Mouse (Mus musculus) right cerebral cortex, adult 18-20 months (tissue): ENCODE measurements around the gene Sept5.

Experiments used
- DNase-seq: peaks from one replicate; pipeline ENCODE4 v3.0.0; 2022; ENCODE audit warnings: mixed read lengths

Gene Sept5

DNA sequence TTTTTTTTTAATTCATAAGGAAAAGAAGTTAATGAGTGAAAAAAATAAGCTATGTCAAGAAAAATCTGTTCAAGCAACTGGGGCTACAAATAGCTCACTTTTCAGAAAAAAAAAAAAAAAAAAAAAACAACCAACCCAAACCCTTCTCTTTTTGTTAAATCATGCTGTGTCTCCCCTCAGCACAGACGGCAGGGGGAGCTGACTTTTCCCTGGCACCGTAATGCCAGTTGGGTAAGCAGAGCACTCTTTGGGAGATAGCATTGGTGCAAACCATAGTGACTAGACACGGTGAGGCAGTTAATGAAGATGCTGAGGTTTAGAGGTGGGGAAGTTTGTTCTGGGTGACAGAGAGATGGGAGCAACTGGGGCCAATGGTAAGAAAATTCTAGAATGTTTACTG is 2.3 kb upstream of the Sept5 start:
- no peak for DNase-seq

DNA sequence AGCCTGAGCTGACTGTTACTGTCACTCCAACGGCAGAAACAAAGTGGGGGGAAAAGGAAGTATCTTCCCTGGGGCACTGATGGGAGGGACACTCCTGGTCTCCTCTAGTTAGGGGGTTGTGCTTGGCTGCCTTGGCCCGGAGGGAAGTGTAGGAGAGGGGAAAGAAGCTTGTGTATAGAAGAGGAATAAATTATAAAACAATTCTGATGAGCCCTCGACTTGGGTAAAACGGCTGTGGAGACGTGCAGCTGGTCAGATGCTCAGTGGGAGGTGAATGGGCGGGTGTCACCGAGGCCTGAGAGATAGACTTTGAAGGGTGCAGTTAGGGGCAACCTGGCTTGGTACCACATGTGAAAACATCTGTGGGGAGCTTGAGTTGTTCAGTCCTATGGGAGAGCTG is 1.4 kb upstream of the Sept5 start:
- DNase-seq = no peak

DNA sequence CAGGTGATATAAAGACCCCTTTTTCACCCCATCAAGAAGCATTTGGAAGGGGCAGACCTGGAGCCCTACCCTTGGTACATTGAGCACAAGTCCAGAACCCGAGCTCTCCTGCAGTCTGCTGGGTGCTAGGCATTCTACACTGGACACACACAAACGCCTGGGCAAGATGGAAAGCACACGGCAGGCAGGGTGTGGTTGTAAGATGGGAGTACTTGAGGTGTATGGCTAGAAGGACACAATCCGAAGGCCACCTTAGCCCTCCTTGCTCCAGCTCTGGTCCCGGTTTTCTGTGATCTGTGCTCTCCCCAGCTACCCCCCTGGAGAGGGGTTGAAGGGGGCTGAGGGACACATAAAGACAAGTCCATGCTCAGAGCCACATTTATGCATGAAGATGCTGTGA is 537 bp upstream of the Sept5 start:
- DNase-seq = no peak

DNA sequence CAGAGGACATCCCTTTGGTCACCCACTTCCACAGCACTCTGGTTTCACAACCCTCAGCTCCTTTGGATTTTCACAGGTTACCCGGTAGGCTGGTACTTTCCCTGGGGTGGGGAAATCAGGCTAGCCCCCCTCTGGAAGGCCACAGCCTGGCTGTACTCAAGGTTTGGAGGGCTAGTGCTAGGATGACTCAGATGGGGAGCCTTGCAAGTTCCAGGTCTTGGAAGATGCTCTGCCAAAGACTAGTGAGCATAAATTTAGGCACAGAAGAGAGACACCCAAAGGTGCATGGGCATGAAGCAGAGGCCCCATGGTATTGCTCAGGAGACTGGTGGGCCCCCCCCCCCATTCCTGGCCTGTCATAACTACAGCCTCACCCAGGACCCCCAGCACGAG is 810 bp downstream of the Sept5 start:
- no peak for DNase-seq

DNA sequence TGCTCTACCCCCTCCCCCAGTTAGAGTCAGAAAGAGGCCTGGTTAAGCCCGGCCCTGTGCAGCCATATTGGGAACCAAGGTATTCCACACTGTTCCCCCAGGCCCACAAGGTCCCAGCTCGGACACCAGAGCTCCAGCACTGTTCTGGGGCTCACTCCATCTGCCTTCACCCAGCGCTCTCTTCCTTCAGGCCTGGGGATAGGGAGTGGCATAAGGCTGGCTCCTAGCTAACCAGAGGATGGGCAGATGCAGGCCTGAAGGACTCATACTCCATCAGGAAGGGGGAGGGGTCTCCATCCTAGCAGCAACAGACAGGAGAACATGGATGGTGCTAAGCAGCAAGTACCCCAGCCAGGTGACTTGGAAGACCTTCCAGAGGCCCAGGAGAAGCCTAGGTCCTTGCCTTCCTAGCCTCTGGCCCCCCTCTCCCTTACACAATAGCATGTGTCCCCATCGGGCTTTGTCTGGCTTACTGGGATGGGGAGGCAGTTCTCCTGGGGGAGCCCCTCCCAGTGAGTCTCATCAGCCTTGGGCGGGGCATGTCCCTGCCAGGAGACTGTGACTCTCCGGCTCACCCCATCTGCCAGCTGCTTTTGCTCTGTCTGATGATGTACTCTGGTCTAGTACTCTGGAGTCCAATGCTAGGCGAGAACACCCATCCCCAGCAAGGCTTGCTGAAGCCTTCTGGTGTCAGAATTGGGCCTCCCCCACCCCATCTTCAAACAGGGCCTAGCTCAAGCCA is 1.4 kb downstream of the Sept5 start:
- DNase-seq = peak; percentile 63

DNA sequence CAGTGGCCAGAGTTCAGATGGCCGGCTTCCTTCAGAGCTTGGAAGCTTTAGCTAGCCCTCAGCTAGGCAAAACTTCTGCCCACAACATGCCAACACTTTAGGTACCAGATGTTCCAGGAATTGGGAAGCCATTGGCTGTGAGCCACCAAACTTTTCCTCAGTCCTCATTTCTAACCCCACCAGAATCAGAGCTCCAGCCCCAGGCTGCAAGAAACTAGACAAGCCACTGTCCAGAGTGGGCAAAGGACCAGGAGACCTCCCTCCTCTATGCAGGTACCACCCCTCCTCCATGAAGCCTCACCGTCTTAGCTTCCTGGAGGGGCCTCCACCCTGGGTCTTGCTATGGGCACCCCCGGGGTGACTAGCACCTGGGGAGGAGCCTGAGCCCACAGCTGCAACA is 2.6 kb downstream of the Sept5 start:
- no peak for DNase-seq

DNA sequence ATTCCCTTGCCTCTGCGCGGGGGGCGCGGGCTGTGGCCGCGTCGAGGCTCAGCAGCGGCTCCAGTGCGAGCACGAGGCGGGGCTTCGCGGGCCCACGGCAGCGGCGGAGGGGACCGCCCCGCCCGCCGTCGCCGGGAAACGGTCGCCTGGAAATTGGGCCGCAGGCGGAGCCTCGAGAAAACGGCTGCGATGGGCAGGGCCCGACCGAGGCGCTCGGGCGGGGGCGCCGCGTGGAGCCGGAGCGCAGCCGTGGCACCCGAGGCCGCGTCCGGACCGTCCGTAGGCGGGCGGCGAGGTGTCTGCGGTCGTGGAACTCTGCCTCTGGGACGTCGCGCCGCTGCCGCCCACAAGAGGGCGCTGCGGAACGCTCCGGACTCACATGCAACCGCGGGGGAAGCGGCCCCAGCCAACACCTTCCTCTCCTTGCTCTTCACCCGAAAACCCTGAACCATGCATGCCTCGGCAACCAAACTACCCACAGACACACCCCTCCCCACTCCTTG is 3.3 kb downstream of the Sept5 start, which contains the start of gene Gm49601:
Gm49601 (minus strand) TSS at position 52 of the 503 bp plus-strand sequence.
- peak; percentile 88 for DNase-seq

DNA sequence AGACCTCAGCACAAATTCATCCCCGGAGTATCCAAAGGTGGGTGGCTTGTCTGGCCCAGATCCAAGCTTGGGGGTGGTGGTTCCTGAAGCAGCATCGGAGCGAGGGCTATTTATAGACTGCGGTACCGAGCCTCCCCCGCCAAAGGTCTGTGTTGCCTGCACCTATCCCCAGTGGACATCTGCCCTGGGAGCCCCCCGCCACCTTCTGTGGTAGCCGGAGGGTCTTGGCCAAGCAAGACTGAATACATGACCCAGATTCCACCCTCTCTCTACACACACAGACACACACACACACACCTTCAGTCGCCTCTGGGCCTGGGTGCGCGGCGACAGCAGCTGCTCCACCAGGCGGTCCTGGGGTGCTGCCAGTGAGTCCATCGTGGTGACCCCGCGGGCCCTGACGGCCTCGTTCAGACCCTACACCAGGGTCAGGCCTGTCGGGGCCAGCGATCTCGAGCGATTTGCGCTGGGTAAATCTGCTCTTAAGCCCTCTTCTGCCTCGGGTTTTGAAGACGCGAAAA is 3.9 kb downstream of the Sept5 start:
- peak; percentile 86 for DNase-seq

DNA sequence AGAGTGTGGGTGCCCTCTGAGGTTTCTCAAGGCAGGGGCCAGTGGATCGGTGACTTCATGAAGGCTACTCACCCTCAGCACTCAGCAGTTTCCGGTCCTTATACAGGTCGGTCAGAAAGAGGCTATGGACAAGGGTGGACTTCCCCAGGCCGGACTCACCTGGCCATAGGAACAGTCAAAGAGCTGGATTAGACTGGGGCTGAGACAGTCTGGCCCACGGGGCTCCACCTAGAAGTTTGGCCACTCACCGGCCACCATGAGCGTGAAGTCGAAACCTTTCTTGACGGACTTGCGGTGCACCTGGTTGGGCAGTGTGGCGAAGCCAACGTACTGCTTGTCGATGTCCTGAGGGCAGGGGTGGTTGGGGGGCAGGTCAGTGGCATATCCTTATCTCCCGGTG is 4.7 kb downstream of the Sept5 start:
- DNase-seq = no peak

DNA sequence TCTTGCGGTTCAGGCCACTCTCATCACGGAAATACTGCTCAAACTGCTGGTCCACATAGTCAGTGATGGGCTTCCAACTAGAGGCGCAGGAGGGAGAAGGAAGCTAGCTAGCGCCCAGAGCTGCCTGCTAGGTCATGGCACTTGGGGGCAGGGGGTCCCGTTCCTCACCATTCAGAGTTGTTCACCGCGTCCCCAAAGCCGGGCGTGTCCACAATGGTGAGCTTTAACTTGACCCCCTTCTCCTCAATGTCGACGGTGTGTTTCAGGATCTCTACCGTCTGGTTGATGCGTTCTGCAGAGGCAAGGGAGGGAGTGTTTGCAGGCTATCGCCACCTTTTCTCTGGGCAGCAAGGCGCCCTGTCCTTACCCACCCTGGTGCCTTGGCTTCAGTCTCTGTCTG is 5.1 kb downstream of the Sept5 start:
- no peak for DNase-seq

DNA sequence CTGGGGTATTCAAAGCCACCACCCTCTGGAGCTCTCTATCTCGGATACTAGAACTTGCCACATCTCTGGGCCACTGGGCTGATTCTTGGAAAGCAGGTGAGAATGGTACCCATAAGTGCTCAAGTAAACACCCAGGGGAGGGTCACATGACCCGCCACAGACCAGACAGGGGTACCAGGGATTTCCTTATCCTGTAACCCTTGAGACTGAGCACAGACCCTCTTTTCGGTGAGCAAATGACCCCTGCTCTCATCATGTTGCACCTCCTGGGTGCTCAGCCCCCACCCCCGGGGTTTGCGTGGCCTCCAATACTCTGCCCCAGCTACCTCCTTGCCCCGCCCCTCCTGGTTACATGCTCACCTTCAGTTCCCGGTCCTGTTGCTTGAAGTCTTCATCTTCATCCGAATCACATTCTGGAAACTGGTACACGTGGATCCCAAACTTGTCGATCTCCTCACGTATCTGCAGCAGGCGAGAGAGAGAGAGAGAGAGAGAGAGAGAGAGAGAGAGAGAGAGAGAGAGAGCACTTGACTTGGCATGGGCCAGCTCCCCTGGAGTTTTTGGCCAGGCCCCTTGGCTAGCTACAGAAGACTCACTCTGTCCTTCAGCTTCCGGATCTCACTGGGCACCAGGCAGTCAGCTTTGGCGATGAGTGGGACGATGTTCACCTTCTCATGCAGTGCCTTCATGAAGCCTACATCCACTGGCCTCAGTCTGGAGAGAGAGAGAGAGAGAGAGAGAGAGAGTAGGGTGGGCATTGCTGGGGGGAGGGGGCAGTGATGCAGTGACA is 5.8 kb downstream of the Sept5 start:
- no peak for DNase-seq

DNA sequence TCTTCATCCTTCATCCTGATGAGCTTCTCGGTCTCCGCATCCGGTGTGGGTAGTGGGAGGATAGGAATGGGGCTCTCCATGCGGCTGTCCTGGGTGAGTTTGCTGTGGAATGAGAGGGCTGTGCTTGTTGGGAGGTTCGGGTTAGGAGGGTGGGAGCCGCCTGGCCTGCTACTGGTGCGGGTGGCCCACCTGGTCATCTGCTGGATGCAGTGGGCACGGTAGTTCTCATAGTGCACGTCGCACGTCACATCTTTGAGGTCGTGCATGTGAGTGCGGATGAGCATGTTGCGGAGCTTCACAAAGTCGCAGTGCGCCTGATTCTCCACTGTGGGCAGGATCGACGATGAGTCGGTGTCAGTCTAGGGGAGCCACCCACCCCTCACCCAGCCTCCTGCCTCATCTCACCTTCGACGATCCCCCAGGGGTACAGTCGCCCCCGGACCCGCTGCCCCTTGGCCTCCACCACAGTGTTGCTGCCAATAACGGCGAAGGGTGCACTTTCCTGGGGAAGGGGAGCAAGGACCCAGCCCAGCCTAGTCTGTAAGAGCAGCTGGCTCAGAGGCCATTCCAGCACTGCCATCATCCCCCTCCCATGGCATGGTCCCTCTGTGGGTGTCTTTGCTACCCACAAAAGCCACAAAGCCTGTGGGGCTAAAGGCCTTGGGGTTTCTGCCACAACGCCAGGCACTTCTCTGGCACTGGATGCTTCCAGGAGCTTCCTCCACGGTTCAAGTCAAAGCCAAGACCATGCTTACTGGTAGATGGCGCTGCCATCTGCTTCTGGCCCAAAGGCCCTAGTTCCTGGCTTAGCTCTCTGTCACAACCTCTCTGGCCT is 6.6 kb downstream of the Sept5 start:
- DNase-seq = peak; percentile 46

DNA sequence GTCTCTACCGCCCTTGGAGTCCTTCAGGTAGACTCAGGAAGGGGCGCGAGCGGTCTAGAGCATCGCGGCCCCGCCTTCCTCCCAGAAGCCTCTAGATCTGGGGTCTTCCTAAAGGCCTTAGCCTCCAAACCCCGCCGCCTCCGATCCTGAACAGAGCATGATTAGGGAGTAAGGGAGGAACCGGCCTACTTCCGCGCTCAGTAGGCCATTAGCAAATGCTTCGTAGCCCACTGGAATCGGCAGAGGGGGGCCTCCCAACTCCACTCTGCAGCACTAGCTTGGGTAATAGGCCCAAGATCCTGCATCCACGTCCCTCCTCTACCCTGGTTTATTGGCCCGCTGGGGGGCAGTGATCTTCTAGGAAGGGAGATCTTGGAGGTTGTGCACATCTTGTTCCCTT is 7.7 kb downstream of the Sept5 start, which contains the start of gene Gp1bb:
Gp1bb (minus strand) TSS at position 385 of the 400 bp plus-strand sequence.
- DNase-seq = no peak

DNA sequence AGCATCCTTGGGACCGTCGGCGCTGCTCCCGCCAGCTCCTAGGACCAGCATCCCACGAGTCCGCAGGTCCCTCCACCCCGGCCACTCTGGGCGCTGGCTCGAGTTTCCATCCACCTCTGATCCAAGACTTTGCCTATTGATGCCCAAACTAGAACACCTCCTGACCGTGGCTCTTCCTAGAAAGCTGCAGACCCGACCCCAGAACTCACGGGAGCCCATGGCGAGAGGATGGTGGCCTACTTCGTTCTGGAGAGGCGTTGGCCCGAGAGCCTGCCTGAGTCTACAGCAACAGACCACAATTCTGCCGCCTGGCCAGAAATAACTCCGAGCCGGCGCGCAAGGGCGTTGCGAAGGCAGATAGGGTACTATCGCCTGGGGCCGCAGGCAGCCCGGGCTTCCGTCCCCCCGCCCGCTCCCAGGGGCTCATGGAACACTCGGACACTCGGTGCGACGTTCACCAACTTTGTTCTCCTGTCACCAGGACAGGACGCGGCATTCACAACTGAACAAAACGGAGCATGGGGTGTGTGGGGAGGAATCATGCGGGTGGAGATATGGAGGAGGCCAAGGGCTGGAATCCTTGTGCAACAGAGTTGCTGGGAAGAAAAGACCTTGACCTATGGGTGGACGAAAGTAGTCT is 8.3 kb downstream of the Sept5 start:
- peak; percentile 46 for DNase-seq

DNA sequence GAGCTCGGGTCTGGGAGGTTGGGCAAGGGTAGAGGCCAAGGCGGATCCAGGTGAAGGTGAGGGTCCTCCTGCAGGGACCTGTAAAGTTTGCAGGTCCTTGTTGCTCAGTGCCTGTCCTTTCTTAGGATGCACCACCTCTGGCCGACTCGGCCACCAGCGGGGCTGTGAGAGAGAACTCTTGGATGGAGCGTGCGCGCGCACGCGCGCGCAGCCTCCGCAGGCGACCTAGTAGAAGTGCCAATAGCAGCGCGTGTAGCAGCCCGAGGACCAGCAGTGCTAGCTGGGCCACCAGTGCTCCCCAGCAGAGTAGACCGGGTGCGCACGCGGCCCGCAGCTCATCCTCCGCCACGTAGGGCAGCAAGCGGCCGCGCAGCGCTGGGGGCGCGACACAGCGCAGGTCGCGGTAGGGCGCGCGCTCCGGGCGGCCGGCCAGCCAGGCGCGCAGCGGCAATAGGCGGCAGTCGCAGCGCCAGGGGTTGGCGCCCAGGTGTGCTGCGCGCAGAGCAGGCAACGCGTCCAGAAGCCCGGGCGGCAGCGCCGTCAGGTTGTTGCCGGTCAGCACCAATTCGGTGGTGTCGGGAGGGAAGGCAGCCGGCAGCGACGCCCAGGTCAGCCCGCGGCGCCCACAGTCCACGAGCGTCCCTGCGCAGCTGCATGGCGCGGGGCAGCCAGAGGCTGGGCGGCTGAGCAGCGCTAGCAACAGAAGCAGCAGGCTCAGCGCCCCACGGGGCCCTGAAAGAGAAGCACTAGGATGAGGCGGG is 9.0 kb downstream of the Sept5 start:
- DNase-seq = peak; percentile 60

DNA sequence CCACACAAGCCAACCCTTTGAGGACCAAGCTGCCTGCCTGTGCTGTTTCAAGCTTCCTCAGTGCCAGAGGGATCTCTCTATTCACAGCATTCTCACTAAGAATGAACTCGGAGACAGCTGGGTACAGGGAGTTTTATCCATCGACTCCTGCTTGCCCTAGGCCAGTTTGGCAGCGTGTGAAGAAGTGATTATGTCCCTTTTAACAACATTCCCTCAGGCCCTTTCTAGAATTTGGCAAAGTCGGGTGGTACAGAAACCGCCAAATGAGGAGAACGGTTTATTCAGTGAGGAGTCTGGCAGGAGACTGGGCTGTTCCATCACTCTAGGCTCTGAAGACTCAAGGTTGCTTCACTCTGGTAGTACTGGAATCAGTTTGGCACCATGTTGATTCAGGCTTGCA is 9.6 kb downstream of the Sept5 start:
- DNase-seq = no peak

DNA sequence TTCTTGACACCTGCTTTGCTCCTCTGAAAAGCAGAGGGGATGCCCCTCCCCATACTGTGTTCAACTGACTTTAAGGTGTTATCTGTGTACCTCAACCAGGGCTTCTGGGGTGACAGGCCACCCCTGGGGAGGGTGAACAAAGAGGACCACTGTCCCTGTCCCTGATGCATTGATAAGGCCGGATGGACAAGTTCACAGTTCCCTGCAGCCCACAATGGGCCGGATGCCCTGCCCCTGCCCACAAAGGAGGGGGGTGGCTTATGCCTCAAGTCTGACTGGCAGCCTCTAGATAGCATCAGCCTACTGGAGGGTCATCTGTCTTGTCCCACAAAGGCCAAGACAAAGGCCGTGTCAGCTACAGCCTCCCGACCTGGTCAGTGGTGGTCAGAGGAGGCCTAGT is 10.6 kb downstream of the Sept5 start:
- no peak for DNase-seq

DNA sequence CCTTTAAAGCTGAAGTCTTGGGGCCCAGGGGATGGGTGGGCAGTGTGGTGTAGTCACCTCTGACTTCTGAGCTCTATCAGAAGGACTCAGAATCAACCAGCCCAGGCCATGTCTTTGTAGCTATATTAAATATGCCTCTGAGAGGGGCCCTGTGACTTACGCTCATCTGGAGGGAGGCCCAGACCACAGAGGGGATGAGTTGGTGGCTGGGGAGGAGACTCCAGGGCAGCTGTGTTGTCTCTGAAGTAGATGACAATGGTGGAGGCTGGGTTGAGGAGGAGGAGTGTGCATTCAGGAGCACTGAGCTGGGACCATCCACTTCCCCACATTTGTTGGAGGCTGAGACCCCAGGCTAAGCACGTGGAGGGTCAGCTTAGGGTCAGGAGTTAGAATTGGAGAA is 11.5 kb downstream of the Sept5 start:
- no peak for DNase-seq

DNA sequence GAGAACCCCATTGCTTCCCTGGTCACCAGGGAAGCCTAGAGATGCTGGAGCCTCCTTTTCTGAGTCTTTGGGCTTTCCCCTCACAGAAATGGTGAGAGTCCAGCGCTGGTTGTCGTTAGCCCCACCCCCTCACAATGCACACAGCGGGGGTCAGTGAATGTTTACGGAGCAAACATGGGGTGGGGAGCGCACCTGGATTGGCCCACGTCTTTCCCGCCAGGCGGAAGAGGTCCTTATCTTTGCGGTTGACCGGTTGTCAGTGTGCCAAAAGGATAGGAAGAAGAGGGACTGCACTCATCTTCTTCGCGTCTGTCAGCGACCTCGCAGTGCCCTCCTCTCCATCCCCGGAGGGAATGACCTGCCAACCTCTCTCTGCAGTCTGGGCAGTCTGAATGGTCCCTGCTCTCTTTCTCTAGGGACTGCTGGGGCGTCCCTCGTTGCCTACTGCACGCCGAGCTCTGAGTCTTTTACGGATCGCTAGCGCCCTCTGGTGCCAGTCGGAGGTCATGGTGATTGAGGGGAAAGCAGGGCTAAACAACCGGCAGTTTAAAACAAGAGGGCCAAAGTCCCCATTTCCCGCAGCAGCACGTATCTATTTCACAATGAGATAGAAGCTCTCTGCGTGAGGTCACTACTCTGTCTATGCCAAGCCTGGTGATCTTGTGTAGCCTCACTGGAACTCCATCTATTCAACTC is 12.2 kb downstream of the Sept5 start:
- peak; percentile 88 for DNase-seq

DNA sequence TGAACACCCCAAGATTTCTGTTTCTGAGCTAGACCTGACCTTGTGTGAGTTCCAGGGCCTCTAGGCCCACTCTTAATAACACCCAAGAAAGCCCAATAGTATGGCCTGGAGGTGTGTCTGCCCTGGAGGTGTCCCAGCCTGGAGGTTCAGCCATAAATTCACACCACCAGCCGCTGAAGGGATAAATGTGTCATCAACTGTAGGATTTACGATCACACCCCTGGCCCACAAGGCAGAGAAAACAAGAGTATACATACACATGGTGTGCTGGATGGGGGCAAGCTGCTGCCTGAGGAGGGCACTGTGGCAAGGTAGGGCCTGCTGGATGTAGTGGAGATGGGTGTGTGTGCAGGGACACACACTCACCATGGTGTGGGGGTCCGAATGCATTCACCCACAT is 16.5 kb downstream of the Sept5 start:
- DNase-seq = no peak

DNA sequence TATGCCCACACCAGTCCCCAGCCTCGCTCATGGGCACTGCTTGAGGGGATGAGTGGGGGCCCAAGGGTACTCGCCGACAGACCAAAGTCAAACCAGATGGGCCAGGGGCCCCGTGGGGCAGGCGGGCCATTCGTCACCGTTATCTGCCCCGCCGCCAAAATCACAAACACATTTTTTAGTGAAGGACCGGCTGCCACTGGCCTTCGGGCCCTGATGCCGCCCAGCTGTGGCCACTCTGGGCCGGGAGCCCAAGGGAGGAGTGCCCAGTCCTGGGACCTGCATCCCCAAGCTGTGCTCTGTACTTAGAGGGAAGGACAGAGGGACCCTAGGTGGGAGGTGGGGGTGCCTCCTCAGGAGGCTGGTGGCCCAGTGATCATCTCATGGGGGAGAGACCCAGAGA is 18.0 kb downstream of the Sept5 start:
- DNase-seq = no peak
